Mouse (Mus musculus) mesoderm, embryonic 11.5 days (tissue): ENCODE measurements around the gene Myo5c.

Experiments
- DNase-seq: peaks from one replicate; pipeline ENCODE4 v3.0.0-alpha.2; 2012; ENCODE audit warnings: low read depth, low spot score

Gene Myo5c

GRCm38 (mm10) chr9:75231841-75232746 is at the start of gene Myo5c:
Gene Myo5c, plus strand, starts transcription at chr9:75232020.
- DNase-seq: peak; percentile 37

- no peak for DNase-seq
Measured at GRCm38 (mm10) chr9:75187646-75188260, 44.1 kb upstream of the Myo5c start.

DNA sequence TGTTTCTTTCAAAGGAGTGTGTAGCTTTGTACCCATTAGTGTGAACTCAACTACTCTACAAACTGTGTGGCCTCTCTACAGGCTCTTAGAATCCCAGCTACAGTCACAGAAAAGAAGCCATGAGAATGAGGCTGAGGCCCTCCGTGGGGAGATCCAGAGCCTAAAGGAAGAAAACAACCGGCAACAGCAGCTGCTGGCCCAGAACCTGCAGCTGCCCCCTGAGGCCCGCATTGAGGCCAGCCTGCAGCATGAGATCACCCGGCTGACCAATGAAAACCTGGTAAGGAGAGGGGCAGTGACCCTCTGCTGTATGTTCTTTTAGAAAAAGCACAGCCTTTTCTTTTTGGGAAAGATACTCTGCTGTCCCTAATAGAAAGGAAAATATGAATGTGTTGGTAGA is 38.0 kb upstream of the Myo5c start:
- DNase-seq: no peak

DNA sequence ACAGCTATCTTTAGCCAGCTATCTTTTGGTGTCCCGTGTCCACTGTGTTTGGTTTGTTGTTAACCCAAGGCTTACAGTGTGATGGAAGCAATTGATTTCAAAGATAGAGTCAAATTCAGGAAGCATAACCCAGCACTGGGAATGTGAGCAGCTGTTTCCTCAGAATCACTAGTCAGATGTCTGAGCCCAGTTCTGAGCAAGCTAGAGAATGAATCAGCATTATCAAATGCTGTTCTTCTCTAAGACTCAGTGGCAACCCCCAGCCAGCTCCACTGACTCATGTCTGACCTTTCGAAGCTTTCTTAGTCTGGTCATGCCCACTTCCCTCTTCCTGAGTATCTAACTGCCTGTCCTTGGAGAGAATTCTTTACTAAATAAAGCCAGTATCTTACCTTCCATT is 35.5 kb upstream of the Myo5c start:
- no peak for DNase-seq

- peak; percentile 9 for DNase-seq
Measured at GRCm38 (mm10) chr9:75197297-75197696, 34.5 kb upstream of the Myo5c start.

DNA sequence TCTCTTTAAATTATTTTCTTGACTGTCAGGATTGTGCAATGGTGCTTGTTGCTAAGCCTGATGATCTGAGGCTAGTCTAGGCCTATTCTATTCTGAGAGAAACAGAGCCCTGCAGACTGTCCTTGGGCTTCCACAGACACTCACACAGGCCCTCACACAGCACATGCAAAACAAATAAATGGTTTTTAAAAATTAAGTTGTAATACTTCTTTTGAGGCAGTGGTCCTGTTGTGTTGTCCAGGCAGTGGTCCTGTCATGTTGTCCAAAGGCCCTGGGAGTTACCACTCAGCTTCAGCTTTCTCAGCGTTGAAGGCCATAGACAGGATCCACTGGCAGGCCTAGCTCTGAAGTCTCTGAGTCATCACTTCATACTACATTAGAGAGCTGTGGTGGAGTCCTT is 30.3 kb upstream of the Myo5c start:
- no peak for DNase-seq

GRCm38 (mm10) chr9:75202036-75202435 is 29.8 kb upstream of the Myo5c start:
- no peak for DNase-seq

DNA sequence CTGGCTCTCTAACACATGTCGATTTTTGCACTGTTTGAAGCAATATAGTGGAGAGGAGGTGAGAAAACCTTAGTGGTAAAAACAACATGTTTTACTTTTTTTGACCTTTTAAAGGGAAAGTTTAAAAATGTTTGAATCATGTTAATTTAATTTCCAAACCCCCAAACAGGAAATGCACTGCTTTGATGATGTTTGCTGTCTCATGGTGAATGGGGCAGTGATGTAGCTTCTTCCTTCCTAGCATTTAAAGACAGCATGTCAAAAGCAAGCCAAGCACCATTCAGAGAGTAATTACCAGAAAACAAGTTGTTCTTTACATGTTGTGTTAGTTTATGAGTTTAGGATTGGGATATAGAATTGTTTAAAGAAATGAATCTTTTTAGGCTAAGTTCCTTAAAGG is 22.6 kb upstream of the Myo5c start:
- no peak for DNase-seq

DNA sequence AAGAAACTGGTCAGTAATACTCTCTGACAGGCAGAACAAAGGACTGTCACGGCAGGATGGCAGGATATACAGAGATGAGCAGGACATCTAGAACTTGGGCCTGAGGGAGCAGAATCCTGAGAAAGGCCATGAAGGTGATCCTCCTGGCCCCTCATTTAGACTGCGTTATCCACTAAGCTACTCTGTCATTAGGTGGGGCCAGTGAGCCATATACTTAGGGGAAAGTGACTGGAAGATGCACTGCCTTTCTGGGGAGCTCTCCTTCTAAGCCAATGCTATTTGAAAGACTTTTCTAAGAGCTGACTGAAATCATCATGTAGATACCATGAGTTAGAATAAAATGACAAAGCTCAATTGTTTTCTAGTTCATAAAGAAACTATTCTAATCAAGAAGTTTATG is 21.6 kb upstream of the Myo5c start:
- DNase-seq: no peak

DNA sequence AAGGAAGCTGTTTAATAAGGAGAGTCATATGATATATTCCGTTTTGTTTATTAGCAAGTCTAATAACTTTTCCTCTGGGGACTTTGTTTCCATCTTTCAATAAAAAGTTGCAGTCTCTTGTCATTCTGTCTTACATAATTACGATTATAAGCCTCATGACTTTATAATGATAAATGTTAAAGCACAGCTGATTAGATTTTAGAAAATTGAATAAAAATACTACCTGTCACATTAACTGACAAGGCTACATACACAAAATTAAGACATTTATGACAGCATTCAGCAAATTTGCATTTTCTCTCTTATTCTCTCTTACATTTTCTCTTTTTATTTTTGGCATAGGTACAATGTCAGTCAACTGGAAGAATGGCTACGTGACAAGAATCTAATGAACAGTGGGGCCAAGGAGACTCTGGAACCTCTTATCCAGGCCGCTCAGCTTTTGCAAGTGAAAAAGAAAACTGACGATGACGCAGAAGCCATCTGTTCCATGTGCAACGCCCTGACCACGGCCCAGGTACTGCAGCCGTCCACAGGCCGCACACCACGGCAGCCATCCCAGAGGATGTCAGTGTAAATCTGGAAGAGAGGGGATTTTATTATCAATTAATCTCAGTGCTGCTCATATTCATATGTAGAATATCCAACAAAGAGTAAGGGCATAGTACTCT is 16.9 kb upstream of the Myo5c start:
- no peak for DNase-seq

- DNase-seq: no peak
Measured at GRCm38 (mm10) chr9:75219942-75220341, 11.9 kb upstream of the Myo5c start.

- DNase-seq: no peak
Measured at GRCm38 (mm10) chr9:75221420-75222287, 10.2 kb upstream of the Myo5c start.

GRCm38 (mm10) chr9:75232860-75233259 is 1.0 kb downstream of the Myo5c start:
- DNase-seq: no peak

DNA sequence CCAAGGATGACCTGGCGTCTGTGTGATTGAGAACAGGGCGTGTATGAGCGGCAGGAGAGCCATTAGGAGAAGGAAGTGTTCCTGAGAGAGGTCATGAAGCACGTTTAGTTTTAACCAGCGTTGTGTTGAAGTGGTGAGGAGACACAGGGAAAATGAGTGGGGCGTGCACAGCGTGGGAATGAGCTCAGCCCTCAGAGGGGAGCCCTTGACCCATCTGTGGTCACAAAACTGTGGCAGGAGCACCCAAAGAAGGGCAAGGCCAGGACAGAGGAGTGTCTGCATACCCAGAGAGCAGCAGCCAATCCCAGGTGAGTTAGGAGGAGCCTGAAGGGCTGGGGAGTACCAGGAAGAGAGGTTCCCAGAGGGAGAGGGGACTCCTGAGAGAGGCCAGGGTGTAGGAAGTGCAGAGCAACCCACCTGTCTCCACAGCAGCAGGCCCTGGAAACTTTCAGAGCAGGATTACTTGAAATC is 2.5 kb downstream of the Myo5c start:
- no peak for DNase-seq

DNA sequence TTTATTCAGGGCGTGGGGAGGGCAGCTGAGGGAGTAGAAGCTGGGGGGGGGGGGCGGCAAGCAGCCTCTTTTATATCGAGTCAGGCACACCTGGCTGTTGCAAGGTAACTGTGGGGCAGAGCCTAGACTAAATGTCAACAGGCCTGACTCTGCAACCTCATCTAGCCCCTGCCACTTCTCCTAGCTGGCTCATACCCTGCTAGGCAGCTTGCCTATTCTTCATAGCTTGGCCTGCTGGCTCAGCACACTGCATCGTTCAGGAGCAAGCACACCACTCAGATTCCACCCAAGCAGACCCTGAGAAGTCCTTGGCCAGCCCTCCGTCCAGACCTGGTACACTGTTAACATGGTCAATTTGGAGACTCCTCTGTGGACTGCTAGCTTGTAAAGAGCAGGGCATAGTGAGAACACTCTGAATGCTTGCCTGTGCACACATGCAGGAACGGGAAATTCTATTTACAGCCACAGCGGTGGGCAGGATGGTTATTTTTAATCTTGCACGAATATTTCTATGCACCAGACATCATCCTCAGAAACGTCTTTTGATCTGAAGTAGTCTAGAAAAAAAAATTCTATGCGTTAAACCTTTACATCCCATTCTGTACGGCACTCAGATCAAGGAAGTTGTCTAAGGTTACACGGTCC is 3.3 kb downstream of the Myo5c start:
- DNase-seq: no peak

DNA sequence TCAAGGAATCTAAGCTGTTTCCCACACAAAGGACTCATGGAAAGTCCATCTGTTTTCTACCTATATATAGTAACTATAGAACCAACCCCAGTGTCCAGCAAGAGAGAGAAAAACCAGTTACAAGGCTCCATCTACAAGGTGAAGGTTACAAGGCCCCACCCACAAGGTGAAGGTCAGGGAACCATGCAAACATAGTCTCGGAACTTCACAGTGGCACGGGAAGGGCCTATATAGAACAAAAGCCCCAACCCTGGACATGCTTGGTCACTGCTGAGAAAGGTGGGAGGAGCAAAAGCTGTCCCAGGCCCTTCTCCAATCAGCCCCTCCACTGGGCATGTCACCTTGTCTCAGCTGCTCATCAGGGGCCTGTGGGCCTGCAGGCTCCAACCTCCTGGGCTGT is 3.9 kb downstream of the Myo5c start:
- no peak for DNase-seq

DNA sequence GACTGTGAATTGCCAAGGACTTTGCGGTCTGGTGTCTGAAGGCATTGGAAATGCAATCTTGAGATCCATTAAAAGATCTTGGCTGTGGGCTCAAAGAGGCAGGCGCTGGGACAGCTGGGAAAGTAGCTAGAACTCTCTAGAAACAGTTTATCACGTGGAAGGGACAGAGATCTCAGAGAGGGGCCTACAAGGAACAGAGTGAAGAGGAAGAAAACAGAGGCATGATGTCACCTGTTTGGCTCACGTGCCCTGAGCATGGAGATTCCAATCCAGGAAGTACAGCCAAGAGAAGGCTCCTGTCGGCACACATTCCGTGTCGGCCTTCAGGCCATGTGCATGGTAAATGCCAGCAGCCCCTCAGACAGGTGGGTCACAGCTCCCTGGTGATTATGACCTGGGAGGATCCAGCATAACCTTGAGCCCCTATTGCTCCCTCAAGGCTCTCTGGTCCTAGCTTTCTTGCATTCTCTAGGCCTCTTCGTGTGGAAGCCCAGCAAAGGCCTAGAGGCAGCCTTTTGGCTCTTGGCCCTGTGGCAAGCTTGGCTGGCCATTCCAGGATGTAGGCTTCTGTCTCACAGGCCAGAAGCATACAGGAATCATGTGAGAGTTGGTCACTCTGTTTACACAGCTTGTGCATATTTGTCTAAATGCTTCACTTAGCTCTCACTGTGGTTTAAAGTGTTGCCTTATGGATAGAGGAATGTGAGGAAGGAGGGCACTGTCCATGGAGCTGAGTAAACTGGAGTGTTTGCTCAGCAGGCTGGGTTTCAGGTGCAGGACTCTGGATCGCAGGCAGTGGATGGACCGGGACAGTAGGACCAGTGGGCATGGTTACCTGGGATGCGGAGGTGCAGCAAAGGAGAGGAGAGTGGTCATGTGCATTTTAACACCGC is 4.8 kb downstream of the Myo5c start:
- DNase-seq: no peak

DNA sequence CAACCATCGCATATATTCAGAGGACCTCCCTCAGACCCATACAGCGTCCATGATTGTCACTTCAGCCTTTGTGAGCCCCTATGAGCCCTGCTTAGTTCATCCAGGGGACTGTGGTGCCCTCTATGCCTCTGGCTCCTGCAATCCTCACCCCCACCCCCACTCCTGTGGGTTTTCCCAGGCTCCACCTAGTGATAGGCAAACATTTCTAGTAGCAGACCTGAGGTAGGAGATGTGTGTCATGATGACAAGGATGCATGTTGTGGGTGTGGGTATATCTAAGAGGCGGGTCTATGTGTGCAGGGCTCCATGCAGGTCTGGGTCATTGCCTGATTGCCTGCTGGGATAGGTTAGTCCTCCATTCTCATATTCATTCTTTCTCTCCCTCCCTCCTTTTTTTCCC is 6.4 kb downstream of the Myo5c start:
- DNase-seq: no peak

DNA sequence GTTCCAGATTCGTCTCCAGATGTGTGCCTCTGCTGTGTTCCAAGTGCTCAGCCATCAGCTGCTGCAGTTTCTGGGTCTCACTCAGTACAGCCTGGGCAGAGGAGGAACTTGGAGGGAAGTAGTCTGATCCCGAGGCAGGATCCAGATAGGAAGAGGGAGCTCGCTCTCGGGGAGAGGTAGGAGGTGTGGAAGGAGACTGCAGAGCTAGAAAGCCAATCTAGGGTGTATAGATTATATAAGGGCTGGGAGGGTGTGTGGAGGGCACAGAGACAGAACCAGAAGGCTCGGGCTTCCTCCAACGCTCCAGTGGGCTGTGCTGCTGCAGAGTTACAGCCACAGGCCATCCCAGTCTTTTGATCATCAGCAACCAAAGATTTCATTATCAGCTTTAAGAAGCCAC is 11.2 kb downstream of the Myo5c start:
- no peak for DNase-seq
